Mouse (Mus musculus) lung, postnatal 36 days (tissue): ENCODE measurements around the gene Tnks2.

Experiments
- DNase-seq: peaks from one replicate; pipeline ENCODE4 v3.0.0; 2022; ENCODE audit warnings: mixed read lengths

Tnks2 gene

DNA sequence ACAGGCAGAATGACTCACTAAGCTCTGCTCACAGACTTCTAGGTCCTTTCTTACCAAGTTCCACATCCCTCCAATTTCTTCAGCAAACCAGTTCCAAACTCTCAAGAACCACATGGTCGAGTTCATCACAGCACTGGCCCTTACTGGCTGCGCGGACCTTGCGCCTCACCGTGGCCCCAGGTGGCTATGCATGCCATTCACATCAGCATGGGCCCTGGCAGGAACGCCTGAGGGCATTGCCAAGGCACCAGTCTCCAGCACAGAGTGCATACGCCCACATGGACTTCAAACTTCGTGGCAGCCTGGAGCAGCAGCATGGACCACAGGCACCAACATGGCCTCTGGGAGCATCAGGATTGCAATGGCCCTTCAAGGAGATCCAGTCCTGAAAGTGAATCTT lies 5.7 kb upstream of the Tnks2 start:
- DNase-seq = no peak

DNA sequence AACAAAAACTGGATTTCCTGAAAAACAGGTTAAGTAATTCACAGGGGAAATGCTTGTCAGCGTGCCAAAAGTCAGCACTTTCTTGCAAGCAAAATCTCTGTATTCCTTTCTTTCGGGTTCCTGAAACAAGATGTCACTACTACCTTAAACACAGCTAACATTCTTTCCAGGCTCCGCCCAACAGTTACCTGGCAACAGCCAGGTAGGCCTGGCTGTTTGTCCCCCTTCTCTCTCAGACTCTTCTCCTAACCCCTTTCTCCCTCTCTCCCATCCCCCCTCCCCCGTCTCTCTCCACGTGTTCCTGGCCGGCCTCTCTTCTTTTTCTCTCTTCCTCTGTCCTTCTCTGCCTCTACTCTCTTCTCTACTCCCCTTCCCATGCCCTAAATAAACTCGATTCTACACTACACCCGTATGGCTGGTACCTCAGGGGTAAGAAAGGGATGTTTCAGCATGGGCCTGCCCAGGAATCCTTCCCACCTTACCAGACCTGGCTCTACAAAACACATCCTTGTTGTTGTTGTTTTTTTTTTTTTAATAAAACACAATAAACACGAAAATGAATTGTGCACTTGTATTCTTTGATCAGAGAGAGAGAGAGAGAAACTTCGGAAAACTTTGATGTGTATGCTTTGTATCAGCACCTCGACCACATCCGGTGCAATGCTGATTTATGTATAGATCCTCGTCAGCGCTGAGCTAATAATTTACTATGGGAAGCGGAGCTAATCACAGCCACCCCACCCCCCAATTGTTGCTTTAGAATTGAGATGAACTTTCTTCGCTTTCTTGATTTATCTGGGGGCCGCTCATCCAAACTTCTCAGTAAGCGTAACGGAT lies 863 bp upstream of the Tnks2 start:
- peak; percentile 80 for DNase-seq

DNA sequence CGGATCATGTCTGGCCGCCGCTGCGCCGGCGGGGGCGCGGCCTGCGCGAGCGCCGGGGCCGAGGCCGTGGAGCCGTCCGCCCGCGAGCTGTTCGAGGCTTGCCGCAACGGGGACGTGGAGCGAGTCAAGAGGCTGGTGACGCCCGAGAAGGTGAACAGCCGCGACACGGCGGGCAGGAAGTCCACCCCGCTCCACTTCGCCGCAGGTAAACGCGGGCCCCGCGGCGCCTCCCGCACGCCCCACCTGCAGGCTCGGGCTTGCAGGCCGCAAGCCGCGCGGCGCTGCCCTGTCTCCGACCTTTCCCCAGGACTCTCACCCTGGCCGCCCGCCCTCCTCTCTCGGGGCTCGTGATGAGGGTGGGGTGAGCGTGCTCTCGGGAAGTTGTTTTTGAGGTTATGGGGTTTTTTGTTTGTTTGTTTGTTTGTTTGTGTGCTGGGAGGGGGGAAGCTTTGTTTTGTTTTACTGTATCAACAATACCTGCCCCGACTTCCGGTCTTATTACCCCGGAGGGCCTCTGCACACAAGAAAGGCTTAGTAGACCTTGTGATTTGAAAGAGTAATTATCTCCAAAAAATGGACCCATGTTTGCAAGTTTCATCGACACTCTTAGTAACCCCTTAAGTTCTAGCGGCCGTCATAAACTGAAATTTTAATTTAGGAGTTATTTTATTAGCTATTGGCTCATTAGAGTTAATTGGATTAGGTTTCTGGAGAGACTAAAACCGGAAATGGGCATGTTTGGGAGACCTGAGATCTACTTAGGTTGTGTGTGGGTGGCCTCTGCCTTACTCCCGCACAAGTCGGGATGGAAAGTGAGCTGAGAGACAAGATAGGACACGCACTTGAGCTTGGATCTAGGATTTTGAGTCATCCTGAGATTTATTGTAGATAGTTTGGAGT lies 750 bp downstream of the Tnks2 start:
- DNase-seq = peak; percentile 47

DNA sequence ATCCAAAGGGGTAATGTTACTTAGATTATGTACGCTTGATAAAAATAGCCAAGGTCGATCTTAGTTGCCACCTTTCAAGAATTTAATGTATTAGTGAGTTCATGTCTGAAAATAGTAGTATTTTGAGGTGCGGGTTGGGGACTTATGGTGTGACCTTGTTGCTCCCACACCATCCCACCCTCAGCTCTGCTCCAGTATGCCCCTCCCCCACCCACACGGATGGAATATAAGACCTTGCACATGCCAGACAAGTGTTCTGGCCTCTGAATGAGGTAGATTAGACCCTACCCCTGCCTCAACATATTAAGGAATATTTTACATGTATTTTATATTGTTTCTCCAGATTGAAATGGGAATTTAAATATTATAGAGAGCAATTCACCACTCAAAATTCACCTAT lies 2.0 kb downstream of the Tnks2 start:
- no peak for DNase-seq

DNA sequence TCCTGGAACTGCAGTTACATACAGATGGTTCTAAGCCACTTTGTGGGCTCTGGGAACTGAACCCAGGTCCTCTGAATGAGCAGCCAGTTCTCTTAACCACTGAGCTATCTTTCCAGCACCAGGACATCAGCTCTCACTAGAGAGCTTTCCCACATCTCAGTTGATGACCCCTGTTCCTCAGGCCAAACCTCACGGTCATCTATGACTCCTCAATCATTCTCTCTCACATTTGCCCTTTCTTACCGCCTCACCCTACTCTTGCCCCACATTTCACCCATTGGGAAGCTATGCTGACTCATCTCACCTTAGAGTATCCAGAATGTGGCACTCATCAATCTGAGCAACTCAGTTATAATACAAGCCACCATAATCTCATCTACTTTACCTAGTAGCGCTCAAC lies 6.3 kb downstream of the Tnks2 start:
- no peak for DNase-seq

DNA sequence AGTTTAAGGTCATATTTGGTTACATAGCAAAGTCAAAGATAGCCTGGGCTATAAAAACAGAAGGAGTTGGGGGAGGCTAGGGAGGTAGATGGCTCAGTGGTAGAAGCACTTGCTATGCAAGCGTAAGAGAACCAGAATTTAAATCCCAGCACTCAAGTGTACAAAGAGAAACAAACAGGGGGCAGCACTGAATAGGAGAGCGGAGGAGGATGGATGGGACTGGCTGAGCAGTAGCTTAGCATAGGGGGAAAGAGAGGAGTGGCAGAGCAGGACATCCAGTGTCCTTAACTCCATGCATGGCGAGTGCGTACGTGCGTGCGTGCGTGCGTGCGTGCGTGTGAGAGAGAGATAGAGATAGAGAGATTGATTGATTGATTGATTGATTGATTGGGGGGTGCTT lies 9.8 kb downstream of the Tnks2 start:
- no peak for DNase-seq

DNA sequence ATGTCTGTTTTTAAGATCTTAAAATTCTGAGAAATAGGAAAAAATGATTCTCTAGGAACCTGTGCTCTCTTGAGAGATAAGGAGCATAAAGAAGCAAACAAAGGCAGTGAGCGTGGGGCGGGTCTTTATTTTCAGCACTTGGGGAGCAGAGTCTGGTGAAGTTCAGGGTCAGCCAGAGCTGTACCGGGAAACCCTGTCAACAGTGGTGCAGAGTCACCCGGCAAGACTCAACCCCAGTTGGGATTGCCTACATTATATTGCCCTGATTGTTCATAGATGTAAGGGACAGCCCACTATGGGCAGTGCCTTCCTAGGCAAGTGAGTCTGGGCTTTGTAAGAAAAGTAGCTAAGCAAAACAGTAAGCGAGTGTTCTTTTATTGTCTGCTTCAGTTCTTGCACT lies 11.9 kb downstream of the Tnks2 start:
- no peak for DNase-seq

DNA sequence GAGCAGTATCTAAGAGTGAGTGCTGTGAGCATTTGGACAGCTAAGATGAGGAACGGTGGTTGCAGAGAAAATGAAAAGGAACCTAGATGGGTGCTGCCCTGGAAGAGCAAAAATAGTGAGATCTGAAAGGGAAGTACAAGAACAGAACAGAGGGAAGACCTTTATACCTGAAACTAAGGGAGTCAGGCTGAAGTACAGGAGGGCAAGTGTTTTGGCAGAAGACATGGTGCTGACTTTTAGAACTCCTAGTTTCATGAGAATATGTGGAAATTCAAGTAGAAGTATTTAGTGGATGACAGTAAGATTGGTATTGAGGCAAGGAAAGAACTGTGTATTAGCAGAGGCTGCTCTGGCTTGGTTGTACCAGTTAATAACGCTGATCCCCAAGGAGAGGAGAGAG lies 19.8 kb downstream of the Tnks2 start:
- DNase-seq = no peak

DNA sequence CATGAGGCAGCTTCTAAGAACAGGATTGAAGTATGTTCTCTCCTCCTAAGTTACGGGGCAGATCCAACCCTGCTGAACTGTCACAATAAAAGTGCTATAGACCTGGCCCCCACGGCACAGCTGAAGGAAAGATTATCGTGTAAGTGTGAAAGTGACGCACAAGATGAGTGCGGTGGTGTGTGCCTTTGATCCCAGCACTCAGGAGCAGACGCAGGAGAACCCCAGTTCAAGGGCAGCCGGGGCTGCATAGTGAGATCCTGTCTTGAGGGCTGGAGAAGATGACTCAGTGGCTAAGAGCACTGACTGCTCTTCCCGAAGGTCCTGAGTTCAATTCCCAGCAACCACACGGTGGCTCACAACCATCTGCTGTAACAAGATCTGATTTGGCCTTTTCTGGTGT lies 23.8 kb downstream of the Tnks2 start:
- DNase-seq = no peak

DNA sequence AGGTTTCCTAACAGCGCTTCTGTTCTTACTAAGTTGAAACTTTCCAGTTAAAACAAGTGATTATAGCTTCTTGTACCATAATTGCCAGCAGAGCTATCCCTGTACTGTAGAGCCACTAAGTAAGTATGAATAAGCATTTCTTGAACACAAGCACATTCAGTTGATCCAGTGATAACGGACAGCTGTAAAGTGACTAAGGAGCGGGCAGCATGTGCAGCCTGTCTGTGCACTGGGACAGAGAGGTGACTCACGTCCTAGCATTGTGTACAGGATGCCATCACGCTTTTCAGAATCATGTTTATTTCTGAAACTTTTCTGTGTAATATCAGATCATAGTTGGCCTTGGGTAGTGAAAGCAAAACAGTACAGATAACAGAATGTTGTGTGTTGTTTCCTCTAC lies 26.4 kb downstream of the Tnks2 start:
- no peak for DNase-seq

DNA sequence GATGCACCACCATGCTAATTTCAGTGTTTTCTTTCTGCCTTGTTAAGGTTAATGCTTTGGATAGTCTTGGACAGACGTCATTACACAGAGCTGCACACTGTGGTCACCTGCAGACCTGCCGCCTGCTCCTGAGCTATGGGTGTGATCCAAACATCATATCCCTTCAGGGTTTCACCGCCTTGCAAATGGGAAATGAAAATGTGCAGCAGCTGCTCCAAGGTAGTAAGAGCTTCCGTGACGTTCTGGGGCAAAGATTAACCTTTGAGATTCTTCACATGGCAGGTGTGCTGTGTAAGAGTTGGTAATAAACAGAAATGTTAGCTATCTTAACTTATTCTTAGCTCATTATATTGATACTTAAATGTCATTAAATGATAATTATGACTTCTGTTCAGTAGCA lies 31.9 kb downstream of the Tnks2 start:
- no peak for DNase-seq

DNA sequence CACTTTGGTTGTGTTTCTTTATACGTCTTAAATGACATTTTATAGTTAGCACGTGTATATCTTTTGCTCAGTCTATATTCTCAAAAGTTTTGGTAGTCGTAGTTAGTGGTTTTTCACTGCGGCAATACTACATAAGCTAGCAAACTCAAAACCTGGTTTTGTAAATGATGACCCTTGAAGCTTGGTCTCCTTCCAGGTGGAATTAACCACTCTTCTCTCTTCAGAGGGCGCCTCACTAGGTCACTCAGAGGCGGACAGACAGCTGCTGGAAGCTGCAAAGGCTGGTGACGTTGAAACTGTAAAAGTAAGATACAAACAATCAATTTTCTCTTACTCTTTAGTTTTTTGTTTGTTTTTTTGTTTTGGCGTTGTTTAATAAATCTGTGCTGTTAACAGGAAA lies 33.4 kb downstream of the Tnks2 start:
- no peak for DNase-seq

DNA sequence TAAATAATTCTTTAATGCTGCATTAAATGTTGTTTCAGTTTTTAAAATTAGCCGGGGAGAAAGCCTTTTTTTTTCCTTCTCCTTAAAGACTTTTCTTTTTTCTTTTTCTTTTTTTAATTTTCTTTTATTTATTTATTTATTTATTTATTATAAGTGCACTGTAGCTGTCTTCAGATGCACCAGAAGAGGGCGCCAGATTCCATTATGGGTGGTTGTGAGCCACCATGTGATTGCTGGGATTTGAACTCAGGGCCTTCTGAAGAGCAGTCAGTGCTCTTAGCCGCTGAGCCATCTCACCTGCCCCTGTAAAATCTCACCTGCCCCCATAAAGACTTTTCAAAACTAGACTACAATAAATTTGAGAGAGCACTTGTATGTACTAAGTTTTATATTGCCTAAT lies 34.6 kb downstream of the Tnks2 start:
- DNase-seq = peak; percentile 10

DNA sequence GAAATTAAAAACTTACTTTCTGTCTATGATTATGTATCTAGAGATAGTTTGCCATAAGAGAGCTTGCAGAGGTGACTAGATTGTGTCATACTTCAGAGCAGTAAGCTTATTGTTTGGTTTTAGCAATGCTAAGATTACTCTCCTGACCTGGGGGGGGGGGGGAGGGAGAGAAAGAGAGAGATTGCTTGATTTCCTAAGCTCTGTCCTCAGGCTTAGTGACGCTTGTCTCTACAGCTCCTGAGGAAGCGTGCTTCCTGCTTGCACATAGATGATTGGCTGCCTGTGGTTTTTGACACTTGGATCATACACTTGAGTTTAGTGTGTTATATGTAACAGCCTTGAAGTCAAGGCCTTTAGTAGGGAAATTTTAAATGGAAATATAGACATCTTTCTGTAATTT lies 40.6 kb downstream of the Tnks2 start:
- DNase-seq = no peak

DNA sequence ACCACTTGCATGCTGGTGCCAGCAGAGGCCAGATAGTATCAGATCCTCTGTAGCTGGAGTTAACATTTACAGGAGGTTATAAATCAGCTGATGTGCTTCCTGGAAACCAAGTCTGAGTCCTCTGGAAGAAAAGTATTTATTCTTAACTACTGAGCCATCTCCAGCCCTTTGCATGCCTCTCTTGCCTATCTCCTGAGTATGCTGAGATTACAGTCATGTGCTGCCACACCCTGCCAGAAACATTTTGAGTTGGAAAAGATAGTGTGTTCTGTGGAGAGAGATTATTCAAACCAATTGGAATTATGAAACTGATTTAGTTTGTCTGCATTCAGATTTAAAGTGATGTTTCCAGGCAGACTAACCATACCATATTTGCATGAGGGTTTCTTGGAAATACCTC lies 43.3 kb downstream of the Tnks2 start:
- peak; percentile 20 for DNase-seq

DNA sequence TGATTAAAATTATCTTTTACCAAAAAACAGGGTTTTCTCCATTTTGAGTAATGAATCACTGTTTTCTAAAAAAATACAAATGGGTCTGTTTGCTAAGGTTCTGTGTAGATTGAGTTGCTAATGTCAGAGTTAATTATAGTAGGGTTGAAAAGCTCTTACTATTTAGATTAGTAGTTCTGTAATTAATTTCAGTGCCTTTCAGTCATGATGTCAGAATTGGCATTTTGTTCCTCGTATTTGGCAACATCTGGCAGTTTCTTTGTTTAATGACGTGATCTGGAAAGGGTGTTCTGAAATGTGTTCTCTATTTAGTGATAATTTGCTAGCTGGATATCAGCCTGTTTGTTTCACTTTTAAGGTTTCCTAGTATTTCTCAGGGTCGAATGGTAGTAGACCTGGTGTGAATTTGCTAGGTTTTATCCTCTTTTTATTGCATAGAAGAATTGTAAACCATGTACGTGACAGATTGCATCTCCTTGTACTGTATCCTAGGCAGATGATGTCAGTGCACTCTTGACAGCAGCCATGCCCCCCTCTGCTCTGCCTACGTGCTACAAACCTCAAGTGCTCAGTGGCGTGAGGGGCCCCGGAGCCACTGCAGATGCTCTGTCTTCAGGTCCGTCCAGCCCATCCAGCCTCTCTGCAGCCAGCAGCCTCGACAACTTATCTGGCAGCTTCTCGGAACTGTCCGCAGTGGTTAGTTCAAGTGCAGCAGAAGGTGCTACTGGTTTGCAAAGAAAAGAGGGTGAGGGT lies 44.9 kb downstream of the Tnks2 start:
- peak; percentile 10 for DNase-seq

DNA sequence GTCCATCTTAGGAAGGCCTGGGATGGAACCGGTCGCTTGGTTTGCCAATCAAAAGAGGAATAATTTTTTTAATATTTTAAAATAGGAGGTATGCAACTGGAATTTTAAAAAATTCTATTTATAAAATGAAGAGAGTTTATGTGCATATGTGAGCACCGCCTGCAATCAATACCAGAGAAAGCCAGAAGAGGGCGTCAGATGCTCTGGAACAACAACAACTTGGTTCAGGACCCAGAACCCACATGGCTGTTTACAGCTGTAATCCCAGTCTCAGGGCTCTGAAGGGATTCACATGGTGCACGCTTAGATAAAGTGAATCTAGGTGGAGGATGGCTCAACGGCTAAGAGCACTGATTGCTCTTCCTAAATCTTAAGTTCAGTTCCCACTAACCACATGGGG lies 49.1 kb downstream of the Tnks2 start:
- peak; percentile 58 for DNase-seq

DNA sequence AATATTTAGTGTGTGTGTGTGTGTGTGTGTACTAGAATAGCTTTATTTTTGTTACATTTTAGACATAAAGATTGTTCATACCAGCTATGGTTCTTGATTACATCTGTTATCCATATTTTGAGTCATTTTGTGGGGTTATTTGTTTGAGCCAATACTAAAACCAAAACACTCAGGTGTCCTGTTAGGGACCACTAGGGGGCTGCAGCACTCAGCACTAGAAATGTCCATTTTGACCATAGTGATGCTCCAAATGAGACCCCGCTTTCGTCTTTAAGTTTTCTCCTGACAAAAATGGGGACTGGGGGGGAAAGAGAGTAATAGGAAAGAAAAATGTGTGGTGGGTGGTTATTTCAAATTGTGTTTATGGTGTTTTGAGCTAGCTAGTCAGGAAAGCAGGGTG lies 52.3 kb downstream of the Tnks2 start:
- DNase-seq = no peak

DNA sequence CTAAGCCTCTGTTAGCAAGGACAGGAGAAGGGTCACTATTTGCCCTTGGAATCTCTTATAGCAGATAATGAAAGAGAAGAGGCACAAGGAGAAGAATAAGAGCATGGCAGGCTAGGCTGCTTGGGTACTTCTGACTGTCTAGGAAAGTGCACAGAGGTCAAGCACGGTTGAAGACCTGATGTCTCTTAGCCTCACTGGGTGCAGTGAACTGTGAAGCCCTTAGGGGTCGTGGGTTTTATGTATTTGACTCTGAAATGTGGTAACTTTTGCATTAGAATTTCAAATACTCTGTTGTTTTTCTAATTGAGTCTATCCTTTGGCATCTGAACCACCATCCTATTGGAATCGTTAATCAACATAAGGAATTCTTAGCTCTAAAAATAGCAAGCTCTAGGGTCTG lies 53.7 kb downstream of the Tnks2 start:
- no peak for DNase-seq

DNA sequence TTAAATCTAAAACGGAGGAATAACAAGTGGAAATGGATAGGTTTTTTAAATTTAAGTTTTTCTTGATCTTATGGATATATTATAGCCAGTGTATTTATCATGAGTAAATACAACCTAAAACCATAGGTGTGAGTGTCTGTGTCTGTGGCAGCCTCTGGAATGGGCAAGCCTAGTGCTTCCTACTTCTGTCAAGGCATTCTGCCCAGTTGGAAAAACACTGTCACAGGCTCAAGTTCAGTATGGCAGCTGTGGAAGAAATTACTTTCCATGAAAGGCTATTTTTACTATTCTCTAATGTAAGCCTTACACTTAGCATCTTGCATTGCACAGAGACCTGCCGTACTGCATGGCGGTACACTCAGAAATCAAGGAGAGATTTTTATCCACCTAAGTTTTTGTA lies 57.7 kb downstream of the Tnks2 start:
- no peak for DNase-seq

DNA sequence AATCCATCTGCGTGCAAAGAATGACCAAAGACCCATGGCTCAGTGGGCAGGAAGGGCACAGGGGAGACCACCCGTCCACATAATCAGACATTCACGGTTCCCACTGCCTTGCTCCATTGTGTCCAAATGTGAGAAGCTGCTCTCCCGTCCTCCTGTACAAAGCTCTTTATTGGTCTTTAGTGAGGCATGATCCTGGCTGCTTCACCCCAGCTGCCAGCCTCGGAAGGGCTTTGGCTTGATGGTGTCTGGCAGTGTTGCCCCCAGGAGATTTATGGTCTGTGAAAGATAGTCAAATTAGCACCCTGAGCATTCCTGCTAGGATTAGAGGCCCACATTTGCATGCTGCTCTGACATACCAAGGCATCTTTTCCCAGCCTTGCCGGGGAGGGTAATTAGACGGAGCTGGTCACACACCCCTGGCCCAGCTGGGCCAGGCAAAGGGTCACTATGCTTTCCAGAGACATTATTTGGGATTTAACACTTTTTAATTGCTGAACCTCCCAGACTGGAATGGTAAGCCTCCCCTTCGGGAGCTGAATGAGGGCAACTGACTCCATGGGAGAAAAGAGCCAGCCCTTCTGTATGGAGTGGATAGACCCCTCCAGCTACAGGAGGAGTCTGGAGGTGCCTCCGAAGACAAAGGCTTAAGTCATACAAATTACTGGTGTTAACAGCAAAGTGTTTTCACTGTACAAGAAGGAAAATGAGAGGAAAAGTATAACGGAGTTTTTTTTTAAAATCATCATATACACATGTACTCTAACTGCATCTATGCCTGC lies 62.9 kb downstream of the Tnks2 start:
- no peak for DNase-seq

DNA sequence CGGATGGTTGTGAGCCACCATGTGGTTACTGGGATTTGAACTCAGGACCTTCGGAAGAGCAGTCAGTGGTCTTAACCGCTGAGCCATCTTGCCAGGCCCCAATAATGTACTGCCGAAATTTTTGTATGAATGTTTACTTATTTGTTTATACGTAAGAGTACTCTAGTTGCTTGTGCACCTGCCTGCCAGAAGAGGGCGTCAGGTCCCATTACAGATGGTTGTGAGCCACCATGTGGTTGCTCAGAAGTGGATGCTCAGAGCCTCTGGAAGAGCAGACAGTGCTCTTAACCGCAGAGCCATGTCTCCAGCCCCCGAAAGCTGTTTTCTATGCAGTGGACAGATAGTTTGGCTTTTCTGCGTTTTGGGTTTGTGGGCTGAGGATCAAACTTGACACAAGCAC lies 63.7 kb downstream of the Tnks2 start:
- DNase-seq = peak; percentile 45

DNA sequence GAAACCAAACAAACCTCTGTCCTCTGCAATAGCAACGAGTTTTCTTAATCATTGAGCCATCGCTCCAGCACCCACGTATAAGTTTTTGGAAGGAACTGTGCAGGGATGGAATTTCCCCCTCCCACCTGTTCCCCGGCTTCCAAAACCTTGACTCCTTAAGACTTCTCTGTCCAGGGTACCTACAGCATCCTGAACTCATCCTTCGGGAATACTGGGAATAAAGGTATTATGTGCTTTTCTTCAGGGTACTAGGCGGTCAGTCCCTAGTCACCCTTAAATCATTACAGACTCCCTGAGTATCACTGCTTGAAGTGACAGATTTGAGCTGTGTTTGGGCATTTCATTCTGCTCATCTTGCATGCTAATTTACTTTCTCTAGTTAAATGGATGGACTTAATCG lies 69.3 kb downstream of the Tnks2 start:
- no peak for DNase-seq
